Mouse (Mus musculus) 3T3-L1 (cell line): ENCODE data around the gene Zfp583.

ENCODE experiments used
- DNase-seq: peaks from one replicate; pipeline ENCODE4 v3.0.0-alpha.2; 2015; ENCODE audit warnings: low read depth, low spot score

Zfp583 gene

DNA sequence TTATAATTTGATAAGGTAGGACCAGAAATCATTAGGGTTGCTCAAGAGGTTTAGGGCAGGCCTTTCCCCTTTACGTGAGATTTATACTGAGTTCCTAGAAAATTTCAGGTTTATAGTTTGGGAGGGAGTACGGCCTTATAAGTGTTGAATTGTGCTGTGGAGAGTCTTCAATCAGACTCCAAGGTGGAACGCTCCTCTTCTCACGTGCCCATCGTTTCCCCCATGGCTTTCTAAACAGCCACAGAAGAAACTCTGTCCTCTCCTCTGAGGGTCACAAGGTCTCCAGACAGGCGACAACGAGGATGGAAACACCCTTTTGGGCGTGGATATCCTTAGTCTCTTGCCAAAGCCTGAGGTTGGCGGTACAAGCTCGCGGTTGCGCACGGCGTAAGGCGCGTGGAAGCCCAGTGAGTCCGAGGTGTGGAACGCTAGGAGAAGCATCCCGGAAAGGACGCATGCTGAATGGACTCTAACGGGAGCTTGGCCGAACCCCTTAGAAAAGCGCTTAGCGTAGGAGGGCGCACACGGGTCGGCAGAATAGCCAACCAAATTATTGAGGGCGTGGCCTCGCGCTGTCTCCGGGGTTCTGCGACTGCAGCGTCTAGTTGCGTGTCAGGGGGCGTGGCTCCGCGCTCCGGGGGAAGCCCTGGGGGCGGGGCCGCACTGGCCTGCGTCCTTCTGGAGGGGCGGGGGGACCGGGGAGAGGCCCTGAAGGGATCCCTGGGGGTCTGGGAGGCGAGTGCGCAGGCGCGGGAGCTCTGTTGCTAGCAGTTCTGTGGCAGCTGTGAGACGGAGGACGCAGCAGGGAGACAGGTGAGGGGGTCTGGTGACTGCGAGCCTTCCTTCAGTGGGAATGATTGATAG is 45.0 kb downstream of the Zfp583 start, which contains the start of gene Zfp667:
Gene Zfp667 (plus strand): TSS at position 738 of the 864 bp plus-strand sequence.
- peak; percentile 93 for DNase-seq

DNA sequence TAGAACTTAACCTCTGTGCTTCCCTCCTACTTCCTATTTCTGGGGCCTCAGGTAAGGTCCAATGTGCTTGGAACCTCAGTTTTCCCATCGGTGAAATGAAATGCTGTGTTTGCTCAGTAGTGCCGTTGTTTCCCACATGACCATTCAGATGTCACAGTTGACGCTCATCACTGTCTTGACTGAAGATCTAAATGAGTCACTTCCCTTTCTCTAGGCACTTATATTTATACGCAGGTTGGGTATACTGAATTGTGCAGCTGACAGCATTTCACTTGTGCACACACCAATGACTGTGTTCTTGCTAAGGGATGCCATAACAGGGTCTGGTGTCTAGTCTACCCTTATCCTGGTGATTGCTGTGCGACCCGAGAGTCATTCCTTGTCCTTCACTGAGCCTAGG is 45.7 kb downstream of the Zfp583 start:
- peak; percentile 6 for DNase-seq

DNA sequence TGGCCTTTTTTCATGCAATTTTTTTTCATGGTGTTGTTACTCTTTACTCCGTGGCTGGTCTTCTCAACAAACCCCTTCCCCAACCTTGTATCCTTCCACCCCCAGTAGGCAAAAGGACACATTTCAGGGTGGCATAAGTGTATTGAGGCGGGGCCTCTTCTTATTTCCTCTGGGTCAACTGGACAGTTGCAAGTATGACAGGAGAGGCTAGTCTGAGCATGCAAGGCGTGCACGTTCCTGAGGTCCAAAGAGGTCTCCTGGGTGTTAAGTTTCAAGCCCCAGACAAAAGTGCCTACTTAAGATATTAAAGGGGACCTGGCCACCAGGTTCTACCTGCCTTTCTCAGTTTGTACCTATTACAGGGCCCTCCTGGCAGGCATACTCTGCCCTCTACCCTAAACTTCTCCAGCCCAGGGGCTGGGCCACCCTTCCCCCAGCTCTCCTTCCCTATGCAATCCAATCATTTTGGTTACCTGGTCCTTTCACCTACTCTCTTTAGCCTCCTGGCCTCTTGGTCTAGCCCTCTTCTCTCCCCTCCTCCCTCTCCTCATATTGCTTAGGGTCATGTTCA is 46.6 kb downstream of the Zfp583 start:
- DNase-seq: no peak

DNA sequence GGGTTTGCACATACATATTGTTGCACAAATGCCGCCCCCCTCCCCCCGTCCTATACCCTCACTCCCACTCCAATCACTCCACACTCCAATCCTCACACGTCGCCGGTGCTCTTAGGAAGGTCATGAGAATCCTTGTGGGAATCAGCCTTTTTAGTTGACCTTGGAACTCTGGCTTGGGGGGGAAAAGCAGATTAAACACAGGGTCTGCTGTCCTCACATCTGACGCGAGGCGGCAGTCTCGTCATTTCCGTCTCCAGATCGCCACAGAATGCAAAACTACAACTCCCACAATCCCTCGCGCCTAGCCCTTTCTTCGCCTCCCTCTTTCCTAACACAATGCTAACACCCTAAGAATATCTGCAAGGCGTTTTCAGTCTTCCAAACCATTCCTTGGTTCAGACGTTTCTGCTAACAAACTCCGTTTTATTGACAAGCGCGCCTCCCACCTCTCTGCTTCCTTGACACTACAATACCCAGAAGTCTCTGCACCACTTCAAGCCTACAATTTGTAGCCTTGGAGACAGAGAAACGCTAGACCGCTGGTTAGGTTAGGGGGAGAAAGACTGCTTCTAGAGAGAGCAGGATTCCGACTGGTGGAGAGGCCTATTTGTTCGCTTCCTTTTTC is 47.5 kb downstream of the Zfp583 start:
- peak; percentile 92 for DNase-seq

DNA sequence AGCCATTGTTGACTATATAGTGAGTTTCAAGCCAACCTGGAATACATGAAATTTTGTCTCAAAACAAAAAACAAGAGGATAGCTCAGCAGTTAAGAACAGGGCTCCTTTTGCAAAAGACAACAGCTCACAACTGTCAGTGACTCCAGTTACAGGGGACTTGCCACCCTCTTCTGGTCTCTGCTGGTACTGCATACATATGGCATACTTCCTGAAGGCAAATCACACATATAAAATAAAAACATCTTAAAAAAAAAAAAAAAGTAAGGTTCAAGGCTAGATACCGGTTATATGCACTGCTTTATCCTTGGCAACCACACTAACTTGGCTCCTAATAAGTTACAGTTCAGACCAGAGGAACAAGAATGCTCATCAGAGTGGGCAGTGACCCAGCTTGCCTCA is 48.3 kb downstream of the Zfp583 start:
- DNase-seq: peak; percentile 90

DNA sequence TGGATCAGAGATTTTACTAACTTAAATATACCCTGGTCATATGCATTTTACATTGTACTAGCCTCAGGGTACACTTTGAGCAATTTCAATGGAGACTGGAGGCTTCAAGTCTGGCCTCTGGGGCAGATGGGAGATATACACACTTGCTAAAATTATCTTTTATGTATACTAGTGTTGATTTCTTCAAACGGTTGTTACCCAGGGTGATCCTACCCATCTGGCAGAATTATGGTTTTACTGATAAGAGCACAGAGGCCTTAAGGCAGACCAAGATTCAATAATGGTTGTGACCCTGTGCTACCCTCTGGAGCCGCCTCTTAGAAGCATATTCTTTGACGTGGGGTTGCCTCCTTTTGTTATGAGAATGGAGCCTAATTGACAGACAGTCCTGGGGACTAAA is 53.2 kb downstream of the Zfp583 start:
- no peak for DNase-seq

DNA sequence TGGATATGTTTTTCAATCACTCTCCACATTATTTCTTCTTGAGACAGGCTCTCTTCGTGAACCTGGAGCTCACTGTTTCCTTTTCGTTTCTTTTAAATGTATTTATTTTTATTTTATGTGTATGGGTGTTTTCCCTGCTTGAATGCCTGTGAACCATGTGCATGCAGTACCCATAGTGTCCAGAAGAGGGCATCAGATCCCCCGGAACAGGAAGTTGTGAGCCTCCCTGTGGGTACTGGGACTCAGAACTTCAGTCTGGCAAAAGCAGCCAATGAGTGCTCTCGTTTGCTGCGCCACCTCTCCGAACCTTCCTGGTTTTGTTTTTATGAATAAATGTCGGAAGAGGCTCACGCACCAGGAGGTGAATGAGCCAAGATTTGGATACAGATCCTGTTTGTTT is 65.4 kb downstream of the Zfp583 start:
- DNase-seq: peak; percentile 47
